ENCODE assay signal across 25 mouse cellular contexts in genomic region chr17:12150970-12151369, GRCm38 (mm10). TPM values are rescaled to one million over a fixed set of nuclear protein-coding genes. Genes with fewer than 3 reads are reported as not detected.
DNase-seq lines count a peak whose midpoint lies in the region; ATAC-seq and TF ChIP-seq lines count a peak whose summit lies in the region.
"Had no signal": no experiment of that assay in that cellular context is flagged by ENCODE, and none has a peak within 500 bp of the region (broad histone marks: within the 10 kb centered on the region; RNA-seq: fewer than 3 reads in every experiment).

No protein-coding gene starts in this region.

- TF ChIP-seq POLR2A in MEL (IDR thresholded peaks at IDR 0.05; ENCODE audit: control insufficient read depth in 1 of 2, insufficient read depth in 1 of 2, low read depth in 1 of 2, low read length in 2 of 2, poor library complexity in 1 of 2), result no peak

- H3K4me3 ChIP-seq in MEL (ENCODE audit: control insufficient read depth in 1 of 2, insufficient read depth in 1 of 2, low read depth in 2 of 2, low read length in 2 of 2), result no peak overlapping the region
- no peak overlapping the region for H3K4me3 ChIP-seq in liver, postnatal 0 days (ENCODE audit: low read depth, low read length)
- H3K4me3 ChIP-seq: embryonic facial prominence, embryonic 13.5 days; forebrain, embryonic 13.5 days; gastrocnemius, adult 2 months; hindbrain, embryonic 15.5 days; limb, embryonic 10.5 days; megakaryocyte, embryonic 14.5 days; myocyte had no signal

- TF ChIP-seq RAD21 in MEL (IDR thresholded peaks at IDR 0.05; ENCODE audit: low read depth, low read length), result no peak

- H3K4me1 ChIP-seq in MEL (ENCODE audit: control insufficient read depth in 1 of 2, insufficient read depth in 2 of 2, low read length in 2 of 2), result peaks cover 0 to 5% of the 10 kb centered on the region in 2 experiments; a peak in 2 of 4 replicates
- peaks cover 10% of the 10 kb centered on the region; the same call in 1 of the 2 replicates for H3K4me1 ChIP-seq in liver, postnatal 0 days (ENCODE audit: insufficient read depth)
- H3K4me1 ChIP-seq: embryonic facial prominence, embryonic 13.5 days; forebrain, embryonic 13.5 days; limb, embryonic 10.5 days had no signal

- no peak for TF ChIP-seq CTCF in MEL (IDR thresholded peaks at IDR 0.05 in 2 of 3, conservative IDR thresholded peaks at IDR 0.05 in 1 of 3; ENCODE audit: control insufficient read depth in 1 of 3, insufficient read depth in 1 of 3, low read depth in 2 of 3, low read length in 3 of 3, poor library complexity in 1 of 3, severe bottlenecking in 1 of 3)
- no peak for TF ChIP-seq CTCF in liver, postnatal 0 days (IDR thresholded peaks at IDR 0.05; ENCODE audit: low read depth)

- DNase-seq in 416B (ENCODE audit: low read depth) (peak; percentile 6), MEL (ENCODE audit: low read depth, low spot score) (peak; percentile 46)
- no peak for DNase-seq in liver, postnatal 0 days
- DNase-seq in spleen, adult 18-20 months, result no peak
- DNase-seq in cerebellum, adult 11-12 months, result no peak
- DNase-seq in thymus, postnatal 14 days, result no peak
- DNase-seq: adrenal gland, postnatal 36 days; cerebellum, adult 18-20 months; cerebellum, postnatal 25 days; embryo, embryonic 11 days; gastrocnemius, adult 2 months; kidney, adult 2 months; layer of hippocampus, adult 9-11 months; lung, postnatal 10 days; midbrain, embryonic 14.5 days; right cerebral cortex, adult 18-20 months; thymus, postnatal 36 days had no signal

- no peaks in the 10 kb centered on the region for H3K79me2 ChIP-seq in MEL (ENCODE audit: control insufficient read depth, insufficient read depth, low read length, poor library complexity)

- no peak overlapping the region for H3K9ac ChIP-seq in MEL (ENCODE audit: control insufficient read depth, low read depth, low read length, poor library complexity, severe bottlenecking)
- no peak overlapping the region for H3K9ac ChIP-seq in liver, postnatal 0 days (replicated peaks)
- H3K9ac ChIP-seq: embryonic facial prominence, embryonic 13.5 days; forebrain, embryonic 13.5 days; hindbrain, embryonic 15.5 days had no signal

- TF ChIP-seq EP300 in MEL (IDR thresholded peaks at IDR 0.05; ENCODE audit: low read depth in 1 of 2, low read length in 2 of 2), result no peak
- TF ChIP-seq EP300 in liver, postnatal 0 days (IDR thresholded peaks at IDR 0.05; ENCODE audit: low read depth), result no peak

- no peak overlapping the region for H3K27ac ChIP-seq in MEL (ENCODE audit: control insufficient read depth, low read depth, low read length)
- no peak overlapping the region for H3K27ac ChIP-seq in liver, postnatal 0 days (ENCODE audit: low read depth)
- H3K27ac ChIP-seq: embryonic facial prominence, embryonic 13.5 days; forebrain, embryonic 13.5 days; gastrocnemius, adult 2 months; hindbrain, embryonic 15.5 days; kidney, postnatal 0 days; limb, embryonic 10.5 days had no signal

- peak; percentile 62 for ATAC-seq in granulocyte monocyte progenitor cell, adult 5-6 weeks (replicated peaks; ENCODE audit: poor library complexity, severe bottlenecking)
- peak; percentile 27; the same call in 1 of the 2 replicates for ATAC-seq in liver, postnatal 0 days
- ATAC-seq: forebrain, embryonic 13.5 days had no signal

- no peaks in the 10 kb centered on the region for H3K9me3 ChIP-seq in MEL (replicated peaks; ENCODE audit: insufficient read depth, low read length)
- no peaks in the 10 kb centered on the region for H3K9me3 ChIP-seq in liver, postnatal 0 days (ENCODE audit: low read length)
- H3K9me3 ChIP-seq: embryonic facial prominence, embryonic 13.5 days; forebrain, embryonic 13.5 days; hindbrain, embryonic 15.5 days; limb, embryonic 10.5 days; megakaryocyte, embryonic 14.5 days had no signal

- no peaks in the 10 kb centered on the region for H3K27me3 ChIP-seq in MEL (ENCODE audit: control insufficient read depth in 1 of 2, insufficient read depth in 2 of 2, low read length in 2 of 2)
- H3K27me3 ChIP-seq in liver, postnatal 0 days (ENCODE audit: insufficient read depth, low read length), result no peaks in the 10 kb centered on the region
- H3K27me3 ChIP-seq: embryonic facial prominence, embryonic 13.5 days; forebrain, embryonic 13.5 days; hindbrain, embryonic 15.5 days; megakaryocyte, embryonic 14.5 days had no signal

- peaks cover 0 to 7% of the 10 kb centered on the region in 2 experiments; a peak in 2 of 4 replicates for H3K36me3 ChIP-seq in MEL (ENCODE audit: control insufficient read depth in 1 of 2, insufficient read depth in 2 of 2, low read length in 2 of 2)
- H3K36me3 ChIP-seq in liver, postnatal 0 days (replicated peaks; ENCODE audit: insufficient read depth, low read length), result peaks cover 18% of the 10 kb centered on the region

- 85% methylated on average over 2 of the region's 2 CpGs for WGBS in liver, postnatal 0 days (ENCODE audit: insufficient replicate concordance)

- no peak overlapping the region for H3K4me2 ChIP-seq in liver, postnatal 0 days (ENCODE audit: low read depth, low read length)
- H3K4me2 ChIP-seq: embryonic facial prominence, embryonic 13.5 days; forebrain, embryonic 13.5 days; hindbrain, embryonic 15.5 days had no signal

TF ChIP-seq in MEL, 35 proteins besides CTCF, POLR2A, EP300 and RAD21:
- TF ChIP-seq CHD1 (IDR thresholded peaks at IDR 0.05; ENCODE audit: low read depth, low read length) (no peak), NELFE (IDR thresholded peaks at IDR 0.05; ENCODE audit: low read depth, low read length) (no peak), SIN3A (IDR thresholded peaks at IDR 0.05; ENCODE audit: low read length) (no peak), ZKSCAN1 (IDR thresholded peaks at IDR 0.05; ENCODE audit: low read depth, low read length) (no peak), JUND (IDR thresholded peaks at IDR 0.05; ENCODE audit: low read depth, low read length) (no peak), RCOR1 (IDR thresholded peaks at IDR 0.05; ENCODE audit: low read depth, low read length) (no peak), UBTF (IDR thresholded peaks at IDR 0.05; ENCODE audit: borderline replicate concordance, insufficient read depth, low read depth, low read length) (no peak), GABPA (IDR thresholded peaks at IDR 0.05; ENCODE audit: low read depth, low read length) (no peak), POLR2AphosphoS2 (IDR thresholded peaks at IDR 0.05; ENCODE audit: low read length) (no peak)

RNA-seq across cellular contexts. Expression of gene Agpat4, which starts 32.5 kb away (rescaled TPM):
- total RNA-seq in MEL (2012; rRNA removed), result 3.3 and 4.8 TPM in 2 replicates
- 1 to 10 TPM in 1 of 2 experiments, not detected in 1; 9.3 TPM for polyA plus RNA-seq in MEL (2012; ENCODE audit: insufficient read depth in 1 of 2, insufficient read length in 2 of 2, low read depth in 1 of 2, low replicate concordance in 2 of 2, missing spikeins in 1 of 2)
- 1.5 and 4.9 TPM in 2 replicates for total RNA-seq in granulocyte monocyte progenitor cell, adult 5-6 weeks (2014; fragmentation: Nextera tagmentation)
- total RNA-seq in granulocyte monocyte progenitor cell, adult 5-6 weeks (2017), result 0.46 and 1.0 TPM in 2 replicates
- 9.3 and 10.2 TPM in 2 replicates for polyA plus RNA-seq in liver, postnatal 0 days (2015; fragmentation: Nextera tagmentation; extraction: Ambion mirVana)

Comparison
In these comparisons a context has a peak if more than half of its experiments do, and no peak if none do; other contexts are left out.
1. DNase-seq: peak in 416B (single experiment) and MEL (single experiment); none in liver, postnatal 0 days (single experiment), spleen, adult 18-20 months (0 of 2), cerebellum, adult 11-12 months (single experiment) and thymus, postnatal 14 days (single experiment).